ENCODE assay signal across 8 mouse cellular contexts in genomic region chrX:164980193-164980775, GRCm38 (mm10). TPM values are rescaled to one million over a fixed set of nuclear protein-coding genes. Genes with fewer than 3 reads are reported as not detected.
A peak's percentile ranks its signal among the peaks of the same experiment; 100 is the strongest.
DNase-seq lines count a peak whose midpoint lies in the region; ATAC-seq and TF ChIP-seq lines count a peak whose summit lies in the region.

TSS of gene Mospd2 (minus strand) at chrX:164980375.
TSS of gene Fancb (plus strand) at chrX:164980592.

- H3K4me3 ChIP-seq in hindbrain, embryonic 10.5 days: peak within 1 kb of the TSS; percentile 59
- peak within 1 kb of the TSS; percentile 49 for H3K4me3 ChIP-seq in lung, postnatal 0 days (ENCODE audit: low read depth, low read length)

- TF ChIP-seq EP300 in lung, postnatal 0 days (IDR thresholded peaks at IDR 0.05): no peak

- TF ChIP-seq CTCF in lung, postnatal 0 days (IDR thresholded peaks at IDR 0.05): no peak

- no peaks in the 10 kb centered on the region for H3K9me3 ChIP-seq in hindbrain, embryonic 10.5 days
- no peaks in the 10 kb centered on the region for H3K9me3 ChIP-seq in lung, postnatal 0 days (ENCODE audit: low read length)

- 17% methylated on average over 26 of the region's 26 CpGs for WGBS in hindbrain, embryonic 10.5 days
- 9% methylated on average over 24 of the region's 26 CpGs for WGBS in lung, postnatal 0 days

- H3K4me1 ChIP-seq in hindbrain, embryonic 10.5 days (replicated peaks): peaks cover 15% of the 10 kb centered on the region
- H3K4me1 ChIP-seq in lung, postnatal 0 days (ENCODE audit: insufficient read depth, low read depth, low read length): no peaks in the 10 kb centered on the region

- H3K27ac ChIP-seq in hindbrain, embryonic 10.5 days: peak within 1 kb of the TSS; percentile 83
- peak within 1 kb of the TSS; percentile 40; the same call in 1 of the 2 replicates for H3K27ac ChIP-seq in lung, postnatal 0 days (ENCODE audit: low read length)

- peaks cover 17% of the 10 kb centered on the region for H3K27me3 ChIP-seq in hindbrain, embryonic 10.5 days (ENCODE audit: insufficient read depth, poor library complexity, severe bottlenecking)
- no peaks in the 10 kb centered on the region for H3K27me3 ChIP-seq in lung, postnatal 0 days (replicated peaks; ENCODE audit: insufficient read depth, low read length)

- H3K36me3 ChIP-seq in hindbrain, embryonic 10.5 days: no peaks in the 10 kb centered on the region
- no peaks in the 10 kb centered on the region for H3K36me3 ChIP-seq in lung, postnatal 0 days (ENCODE audit: insufficient read depth, low read length)

- 0 out of 2 replicates have a peak within 1 kb of the TSS, but pooled peaks have one; percentile 20 for H3K9ac ChIP-seq in lung, postnatal 0 days (replicated peaks; ENCODE audit: low read depth)

- H3K4me2 ChIP-seq in lung, postnatal 0 days (replicated peaks; ENCODE audit: low read depth, low read length): peak within 1 kb of the TSS; percentile 48

- ATAC-seq in lung, postnatal 0 days: peak; percentile 100

- peak; percentile 97 for DNase-seq in MEL-GATA-1-ER (ENCODE audit: extremely low read depth, low read depth)
- DNase-seq in cerebellum, adult 8-10 months: peak; percentile 80
- peak; percentile 90 for DNase-seq in forelimb bud, embryonic 11.5 days (ENCODE audit: low read depth, low spot score)
- peak; percentile 84 for DNase-seq in hindbrain, embryonic 10.5 days (ENCODE audit: low spot score)
- DNase-seq in layer of hippocampus, adult 9-11 months: peak; percentile 94
- DNase-seq in lung, postnatal 0 days (ENCODE audit: low spot score): peak; percentile 95
- DNase-seq in ovary, postnatal 14 days (ENCODE audit: low spot score): peak; percentile 61
- peak; percentile 84 for DNase-seq in thymus, postnatal 14 days

RNA-seq across cellular contexts. Expression of gene Mospd2, which starts in this region (rescaled TPM):
- 10.3 and 13.2 TPM in 2 replicates for polyA plus RNA-seq in hindbrain, embryonic 10.5 days (2016; fragmentation: Nextera tagmentation; extraction: Ambion mirVana)
- 39.9 and 42.5 TPM in 2 replicates for polyA plus RNA-seq in lung, postnatal 0 days (2015; fragmentation: Nextera tagmentation; extraction: Ambion mirVana)

RNA-seq across cellular contexts. Expression of gene Fancb, which starts in this region (rescaled TPM):
- polyA plus RNA-seq in hindbrain, embryonic 10.5 days (2016; fragmentation: Nextera tagmentation; extraction: Ambion mirVana): 5.9 and 9.4 TPM in 2 replicates
- 3.4 and 3.7 TPM in 2 replicates for polyA plus RNA-seq in lung, postnatal 0 days (2015; fragmentation: Nextera tagmentation; extraction: Ambion mirVana)

Comparison
In these comparisons a context has a peak if more than half of its experiments do, and no peak if none do; other contexts are left out.
1. Peak in every context shown above with its lines: DNase-seq, ATAC-seq, H3K4me3 ChIP-seq and H3K27ac ChIP-seq.